Mouse (Mus musculus) olfactory bulb, adult 2 months (tissue): Measurements from ENCODE around the gene Kansl2.

Source experiments
- CTCF ChIP-seq: fragments of 200-500 bp; IDR thresholded peaks from 2 replicates; pipeline ENCODE4 v1.5.1; 2012; ENCODE audit warnings: low read depth, mild to moderate bottlenecking, low read length, moderate library complexity; ENCODE audit not compliant: insufficient read depth
- POLR2A ChIP-seq: fragments of 200-500 bp; IDR thresholded peaks from 2 replicates; pipeline ENCODE4 v1.6.1; 2012; ENCODE audit warnings: mild to moderate bottlenecking, low read depth, low read length, moderate library complexity; ENCODE audit not compliant: insufficient read depth

DNA sequence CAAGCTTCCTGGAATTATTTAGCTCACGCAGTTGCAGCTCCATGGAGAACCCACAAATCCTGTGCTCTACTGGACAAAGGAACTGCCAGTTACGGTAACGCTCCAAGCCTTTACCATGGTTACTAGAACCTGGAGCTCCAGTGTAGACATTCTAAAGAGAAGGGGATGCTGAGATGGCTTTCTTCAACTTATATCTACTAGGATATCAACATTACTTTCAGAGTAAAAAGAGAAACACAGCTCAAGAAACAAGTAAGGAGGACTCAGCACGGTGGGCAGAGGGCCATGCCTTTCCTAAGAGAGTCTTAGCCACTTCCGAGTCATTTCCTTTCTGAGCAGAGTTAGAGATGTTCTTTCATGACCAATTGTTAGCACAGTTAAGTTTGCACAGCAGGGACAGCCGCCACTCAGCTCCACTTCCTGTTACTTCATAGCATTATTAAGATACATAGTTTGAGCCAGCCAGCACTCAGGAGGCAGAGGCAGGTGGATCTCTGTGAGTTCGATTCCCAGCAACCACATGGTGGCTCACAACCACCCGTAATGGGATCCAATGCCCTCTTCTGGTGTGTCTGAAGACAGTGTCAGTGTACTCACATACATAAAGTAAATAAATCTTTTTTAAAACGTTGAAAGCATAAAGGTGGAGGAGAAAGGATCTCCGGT, 36.9 kb upstream of the Kansl2 start, which contains the start of the genes Ccnt1 and 4930415O20Rik:
- TF ChIP-seq POLR2A (no peak), CTCF (no peak)
